Mouse (Mus musculus) testis, postnatal 14 days (tissue): ENCODE measurements around the gene B4galt2.

Experiments used
- DNase-seq: peaks from one replicate; pipeline ENCODE4 v3.0.0; 2021; ENCODE audit warnings: low spot score

B4galt2 gene

DNA sequence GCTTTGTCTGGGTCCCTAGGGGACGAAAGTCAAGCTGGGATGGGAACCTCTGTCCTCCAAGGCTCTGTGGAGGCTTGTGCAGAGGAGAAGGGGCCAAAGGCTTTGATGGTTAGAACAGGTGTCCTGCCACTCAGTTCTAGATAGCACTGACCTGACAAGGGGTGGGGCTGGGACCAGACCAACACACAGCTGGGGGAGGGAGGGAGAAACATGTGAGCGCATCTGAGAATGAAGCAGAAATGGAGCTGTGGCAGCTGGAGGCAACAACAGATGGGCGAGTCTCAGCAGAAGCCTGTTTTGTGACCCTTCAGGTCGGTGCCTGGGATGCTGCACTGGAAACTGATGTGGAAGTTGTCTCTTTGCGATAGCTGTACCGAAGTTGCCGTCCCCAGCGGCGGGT, 14.0 kb downstream of the B4galt2 start:
- no peak for DNase-seq

- DNase-seq: no peak
Observed at GRCm38 (mm10) chr4:117867823-117868222, 15.5 kb downstream of the B4galt2 start.

GRCm38 (mm10) chr4:117867000-117867399, 16.3 kb downstream of the B4galt2 start:
- no peak for DNase-seq

GRCm38 (mm10) chr4:117866083-117866482, 17.2 kb downstream of the B4galt2 start:
- DNase-seq: peak; percentile 83

- no peak for DNase-seq
Observed at GRCm38 (mm10) chr4:117862823-117863222, 20.5 kb downstream of the B4galt2 start.

GRCm38 (mm10) chr4:117860570-117860969, 22.7 kb downstream of the B4galt2 start:
- DNase-seq: no peak

GRCm38 (mm10) chr4:117858794-117859193, 24.5 kb downstream of the B4galt2 start:
- no peak for DNase-seq

DNA sequence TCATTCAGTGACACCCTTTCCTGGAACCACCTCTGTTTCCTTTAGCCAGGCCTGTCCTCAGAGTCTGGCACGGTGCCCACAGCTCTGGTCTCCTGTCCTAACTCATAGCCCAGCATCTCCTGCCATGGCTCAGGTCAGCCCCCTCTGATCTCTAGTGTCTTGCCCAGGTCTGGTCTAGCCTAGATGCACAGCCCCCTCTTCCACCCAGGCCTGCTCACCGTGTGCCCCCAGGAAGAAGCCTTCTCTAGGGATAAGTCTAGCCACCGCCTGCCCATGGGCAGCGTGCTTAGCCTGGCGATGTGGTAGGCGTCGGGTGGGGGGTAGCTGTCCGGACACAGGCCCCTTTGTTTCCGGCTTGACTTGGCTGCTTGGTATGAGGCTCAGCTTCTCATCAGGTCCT, 28.1 kb downstream of the B4galt2 start:
- DNase-seq: no peak

DNA sequence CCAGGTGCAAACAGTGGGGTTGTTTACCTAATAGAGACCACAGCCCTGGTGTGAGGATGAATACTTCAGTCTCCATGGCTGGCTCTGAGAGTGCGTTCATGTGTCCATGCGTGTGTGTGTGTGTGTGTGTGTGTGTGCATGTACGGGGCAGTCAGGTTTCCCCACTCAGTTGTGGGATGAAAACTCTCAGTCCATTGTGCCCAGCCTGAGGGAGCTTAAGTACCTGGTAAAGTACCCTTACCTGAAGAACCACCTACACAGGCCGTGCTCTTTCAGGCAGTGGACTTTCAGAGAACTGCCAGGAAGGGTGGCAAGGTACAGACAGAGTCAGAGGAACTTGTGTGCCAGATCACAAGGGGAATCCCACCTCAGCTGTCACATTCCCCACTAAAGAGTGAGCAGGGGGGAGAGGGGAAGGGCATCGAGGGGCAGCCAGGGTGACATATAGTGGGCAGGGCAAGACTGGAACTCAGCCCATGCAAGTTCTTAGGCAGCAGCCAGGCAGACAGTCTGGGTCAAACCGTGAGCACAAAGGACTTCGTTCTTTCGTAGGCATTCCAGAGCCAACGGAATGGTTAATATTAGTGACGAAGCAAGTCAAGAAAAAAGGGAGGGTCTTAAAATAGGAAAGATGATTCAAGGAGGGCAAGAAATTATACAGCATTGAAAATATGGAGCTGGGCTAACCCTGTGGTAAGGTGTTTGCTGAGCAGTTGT, 31.0 kb downstream of the B4galt2 start:
- DNase-seq: no peak

DNA sequence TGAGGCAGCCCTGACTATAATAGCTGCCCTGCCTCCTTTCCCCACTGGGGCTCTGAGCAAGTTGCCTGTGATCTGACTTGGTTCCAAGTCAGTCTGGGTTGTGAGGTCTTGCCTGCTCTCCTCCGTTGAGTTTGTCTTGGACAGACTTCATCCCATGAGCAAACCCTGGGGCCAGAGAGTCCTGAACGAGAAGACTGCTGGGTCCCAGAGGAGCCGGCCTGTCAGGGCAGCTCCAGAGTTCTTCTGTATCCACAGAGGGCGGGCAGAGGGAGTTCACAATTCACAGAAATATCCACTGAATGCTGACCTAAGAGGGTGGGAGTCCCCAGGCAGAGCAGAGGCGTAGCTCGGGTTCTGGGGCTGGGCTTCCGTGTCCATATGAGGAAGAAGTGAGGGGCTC, 32.4 kb downstream of the B4galt2 start:
- no peak for DNase-seq

- no peak for DNase-seq
Observed at GRCm38 (mm10) chr4:117850176-117850575, 33.1 kb downstream of the B4galt2 start.

DNA sequence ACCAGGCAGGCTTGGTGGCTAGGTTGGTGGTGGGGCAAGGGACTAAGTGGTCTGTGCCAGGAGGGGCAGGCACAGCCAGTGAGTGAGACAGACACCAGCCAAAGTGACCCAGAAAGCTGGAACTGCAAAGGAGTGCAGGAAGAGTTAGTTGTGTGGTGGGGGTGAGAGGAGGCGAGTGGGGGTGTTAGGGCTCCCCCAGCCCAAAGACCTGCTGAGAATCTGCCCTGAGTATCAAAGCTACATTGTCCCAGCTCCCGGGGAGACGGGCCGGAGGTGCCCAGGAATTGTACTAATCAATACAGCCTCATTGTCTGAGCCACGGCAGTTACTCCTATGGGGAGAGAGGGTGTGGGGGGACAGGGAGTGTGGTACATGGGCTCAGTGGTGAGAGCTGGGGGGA, 33.8 kb downstream of the B4galt2 start:
- DNase-seq: no peak

GRCm38 (mm10) chr4:117849063-117849462, 34.2 kb downstream of the B4galt2 start:
- no peak for DNase-seq

DNA sequence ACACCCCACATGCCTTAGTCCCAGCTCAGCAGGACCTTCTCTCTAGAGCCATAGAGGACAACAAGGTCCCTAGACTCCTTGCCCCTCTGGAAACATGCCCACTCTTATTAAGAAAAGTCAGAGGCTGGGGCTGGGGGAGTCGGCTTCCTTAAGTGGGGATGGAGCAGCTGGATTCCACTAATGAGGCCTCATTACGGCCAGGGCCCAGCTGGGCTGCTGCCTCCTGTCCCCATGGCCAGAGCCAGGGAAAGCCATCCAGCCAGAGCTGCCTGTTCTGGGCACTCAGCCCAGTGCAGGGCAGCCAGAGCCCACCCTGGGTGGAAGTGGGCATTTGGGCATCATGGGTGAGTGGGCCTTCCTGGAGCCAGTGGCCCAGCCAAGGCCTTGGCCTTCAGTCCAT, 36.3 kb downstream of the B4galt2 start:
- no peak for DNase-seq

- no peak for DNase-seq
Observed at GRCm38 (mm10) chr4:117846261-117846660, 37.0 kb downstream of the B4galt2 start.

GRCm38 (mm10) chr4:117845316-117845715, 38.0 kb downstream of the B4galt2 start:
- no peak for DNase-seq

GRCm38 (mm10) chr4:117844467-117844866, 38.8 kb downstream of the B4galt2 start:
- DNase-seq: no peak

DNA sequence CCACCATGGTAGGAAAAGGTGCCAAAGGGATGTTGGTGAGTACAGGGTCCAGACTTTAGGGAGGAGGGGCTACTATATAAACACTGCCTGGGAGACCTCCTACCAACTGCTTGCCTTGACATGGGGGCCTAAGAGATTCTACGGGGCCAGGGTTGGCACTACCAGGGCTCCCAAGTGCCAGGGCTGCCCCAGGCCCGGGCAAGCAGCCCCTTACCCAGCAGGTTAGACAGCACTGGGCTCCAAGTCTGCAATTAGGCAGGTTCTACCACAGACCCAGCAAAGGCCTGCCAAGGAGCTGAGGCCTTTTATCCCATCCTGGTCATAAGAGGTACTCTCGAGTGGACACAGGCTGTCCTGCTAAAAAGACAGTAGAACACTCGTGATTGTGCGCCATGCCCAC, 40.2 kb downstream of the B4galt2 start:
- DNase-seq: no peak

- no peak for DNase-seq
Observed at GRCm38 (mm10) chr4:117841566-117841965, 41.7 kb downstream of the B4galt2 start.

DNA sequence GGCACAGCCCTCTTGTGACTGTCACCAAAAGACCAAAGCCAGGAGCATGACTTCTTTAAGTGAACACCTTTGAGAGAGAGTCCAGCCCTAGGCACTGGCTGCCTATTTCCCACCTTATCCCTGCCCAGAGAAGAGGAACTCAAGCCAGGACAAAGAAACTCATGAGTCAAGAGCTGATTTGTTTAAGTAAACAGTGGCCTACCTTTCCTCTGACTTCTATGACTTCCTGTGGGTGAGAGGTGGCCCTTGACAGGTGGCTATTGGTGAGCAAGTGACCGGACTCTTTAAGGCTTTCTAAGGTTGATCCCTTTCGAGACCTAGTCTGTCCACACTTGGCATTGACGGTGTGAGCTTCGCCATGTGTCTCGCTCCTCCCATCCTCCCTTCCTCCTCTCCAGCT, 42.5 kb downstream of the B4galt2 start:
- DNase-seq: no peak

GRCm38 (mm10) chr4:117839366-117839765, 43.9 kb downstream of the B4galt2 start:
- DNase-seq: no peak

DNA sequence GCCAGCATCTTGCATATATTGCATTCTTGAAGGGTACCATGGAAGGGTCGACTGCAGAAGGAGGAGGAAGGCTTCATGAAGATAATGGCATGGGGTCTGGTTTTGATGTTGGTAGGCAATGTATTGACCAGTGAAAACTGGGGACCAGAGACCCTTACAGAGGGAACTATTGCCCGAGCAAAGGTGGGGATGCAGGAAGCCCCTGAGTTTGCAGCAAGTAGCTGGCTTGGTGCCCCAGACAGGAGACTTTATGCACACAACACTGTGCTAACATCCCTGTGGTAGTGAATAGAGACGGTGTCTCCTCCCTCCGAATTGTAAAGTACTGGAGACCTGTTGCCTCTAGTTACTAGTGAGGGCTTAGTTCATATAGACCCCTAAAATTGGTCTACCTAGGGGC, 46.0 kb downstream of the B4galt2 start:
- DNase-seq: no peak

- DNase-seq: peak; percentile 90
Observed at GRCm38 (mm10) chr4:117836204-117836767, 47.0 kb downstream of the B4galt2 start.

DNA sequence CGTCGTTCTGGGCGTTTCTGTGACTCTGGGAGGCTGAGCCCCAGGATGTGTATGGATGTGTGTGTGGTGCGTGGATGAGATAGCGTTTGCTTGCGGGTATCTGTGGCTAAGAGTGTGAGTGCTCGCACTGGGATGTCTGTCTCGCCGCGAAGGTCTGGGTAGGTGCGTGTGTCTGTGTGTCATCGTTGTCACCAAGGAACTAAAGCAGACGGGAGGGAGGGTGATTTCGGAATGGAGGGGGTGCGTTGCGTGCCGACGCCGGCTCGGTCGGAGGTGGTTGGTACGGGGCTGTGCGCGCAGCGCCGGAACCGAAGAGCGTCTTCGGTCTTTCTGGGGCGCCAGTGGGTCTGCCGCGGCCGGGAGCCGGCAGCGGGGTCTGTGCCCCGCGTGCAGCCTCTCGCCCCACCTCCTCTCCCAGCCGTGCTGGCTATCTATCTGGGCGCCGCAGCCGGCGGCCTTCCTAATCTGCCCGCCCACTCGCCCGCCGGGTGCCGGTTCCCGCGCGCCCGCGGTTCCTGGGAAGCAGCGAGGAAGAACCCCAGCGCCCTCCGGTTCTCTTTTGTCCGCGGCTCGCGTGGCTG, 47.7 kb downstream of the B4galt2 start:
- peak; percentile 60 for DNase-seq
